Mouse (Mus musculus) liver, embryonic 14 days (tissue): ENCODE data around the gene Wnt5b. TPM values are rescaled to one million over a fixed set of nuclear protein-coding genes. Genes with fewer than 3 reads are reported as not detected.

Experiments
- polyA plus RNA-seq: library from polyadenylated mRNA; depleted of rRNA; stranded (reverse); fragments of >200 nt; gene quantifications from 2 replicates; pipeline ENCODE4 v1.2.3, GENCODE M21; 2012; rRNA removed

Wnt5b gene
- 0.12 and 0.24 TPM in 2 replicates for polyA plus RNA-seq

GRCm38 (mm10) chr6:119543803-119544517, at the start of gene Wnt5b:
Gene Wnt5b, minus strand, starts transcription at chr6:119544347.

DNA sequence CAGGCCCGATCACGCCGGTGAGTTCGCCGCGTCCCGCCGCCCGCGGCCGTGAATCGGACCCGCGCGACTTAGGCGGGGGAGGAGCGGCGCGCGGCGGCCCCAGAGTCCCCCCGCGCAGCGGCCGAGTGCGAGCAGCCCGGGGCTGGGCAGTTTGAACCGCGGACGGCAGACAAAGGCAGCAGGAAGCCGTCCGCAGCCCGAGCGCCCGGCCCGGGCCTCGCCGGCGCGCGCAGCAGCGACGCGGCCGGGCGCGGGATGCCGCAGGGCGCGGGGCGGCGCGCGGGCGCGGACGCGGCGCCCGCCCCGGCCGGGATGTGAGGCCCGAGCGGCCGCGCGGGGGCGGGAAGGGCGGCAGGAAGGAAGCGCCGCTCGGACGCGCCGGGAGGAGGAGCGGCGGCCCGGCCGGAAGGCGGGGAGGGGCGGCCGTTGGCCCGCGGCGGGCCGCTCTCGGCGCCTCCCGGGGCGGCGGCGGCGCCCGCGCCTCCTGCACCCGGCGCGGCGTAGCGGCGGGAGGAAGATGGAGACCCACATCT, 64.7 kb downstream of the Wnt5b start, which contains the start of gene Fbxl14:
Gene Fbxl14 (plus strand): TSS at position 326 of the 533 bp plus-strand sequence.

GRCm38 (mm10) chr6:119417354-119417753, 126.8 kb downstream of the Wnt5b start, which contains the start of gene Adipor2:
Gene Adipor2, minus strand, starts transcription at chr6:119417704.

Other genes starting within 250 kb of the Wnt5b start
- 0.01 and 0.02 TPM in 2 replicates for gene Lrtm2, start 213.6 kb downstream of the Wnt5b start, polyA plus RNA-seq
- 17.6 and 20.4 TPM in 2 replicates for gene Adipor2, start 126.6 kb downstream of the Wnt5b start, polyA plus RNA-seq
- gene Fbxl14, start 64.7 kb downstream of the Wnt5b start, polyA plus RNA-seq: 14.4 and 15.8 TPM in 2 replicates